Mouse (Mus musculus) MEL (cell line): Measurements from ENCODE around the gene Abca3.

Experiments
- CTCF ChIP-seq, 3 experiments: IDR thresholded peaks in 2 of 3; conservative IDR thresholded peaks in 1 of 3; 2 replicates each; pipeline ENCODE4 v1.5.1; 2011 to 2012; ENCODE audit warnings: low read length in 3 of 3, low read depth in 2 of 3, mild to moderate bottlenecking in 2 of 3, improper control_type of control experiment in 1 of 3, inconsistent platforms in 1 of 3, mixed read lengths in 1 of 3, moderate library complexity in 1 of 3; ENCODE audit not compliant: control insufficient read depth in 1 of 3, insufficient read depth in 1 of 3, poor library complexity in 1 of 3, severe bottlenecking in 1 of 3
- EP300 ChIP-seq, 2 experiments: IDR thresholded peaks; 2 replicates each; pipeline ENCODE4 v1.6.1; 2011; ENCODE audit warnings: improper control_type of control experiment in 2 of 2, low read length in 2 of 2, low read depth in 1 of 2, mild to moderate bottlenecking in 1 of 2
- MYB ChIP-seq: IDR thresholded peaks from 2 replicates; pipeline ENCODE4 v1.6.1; 2011; ENCODE audit warnings: mild to moderate bottlenecking, low read depth, low read length, improper control_type of control experiment
- NRF1 ChIP-seq: IDR thresholded peaks from 2 replicates; pipeline ENCODE4 v1.6.1; 2014; ENCODE audit warnings: low read depth, mild to moderate bottlenecking, inconsistent platforms, low read length, improper control_type of control experiment, moderate library complexity; ENCODE audit not compliant: poor library complexity, insufficient read depth, severe bottlenecking
- POLR2A ChIP-seq, 2 experiments: IDR thresholded peaks; 2 replicates each; pipeline ENCODE4 v1.6.1; 2011 to 2012; ENCODE audit warnings: low read length in 2 of 2, mild to moderate bottlenecking in 2 of 2, control low read depth in 1 of 2, improper control_type of control experiment in 1 of 2, low read depth in 1 of 2, moderate library complexity in 1 of 2; ENCODE audit not compliant: control insufficient read depth in 1 of 2, insufficient read depth in 1 of 2, poor library complexity in 1 of 2
- SIN3A ChIP-seq: IDR thresholded peaks from 2 replicates; pipeline ENCODE4 v1.6.1; 2012; ENCODE audit warnings: low read length, improper control_type of control experiment, inconsistent platforms
- USF1 ChIP-seq: IDR thresholded peaks from 2 replicates; pipeline ENCODE4 v1.6.1; 2014; ENCODE audit warnings: low read depth, mild to moderate bottlenecking, inconsistent platforms, low read length, improper control_type of control experiment, moderate library complexity
- ZKSCAN1 ChIP-seq: IDR thresholded peaks from 2 replicates; pipeline ENCODE4 v1.6.1; 2012; ENCODE audit warnings: low read depth, mild to moderate bottlenecking, inconsistent platforms, low read length, improper control_type of control experiment, moderate library complexity
- ZNF384 ChIP-seq: IDR thresholded peaks from 2 replicates; pipeline ENCODE4 v1.6.1; 2012; ENCODE audit warnings: low read depth, mild to moderate bottlenecking, inconsistent platforms, low read length, improper control_type of control experiment

GRCm38 (mm10) chr17:24413557-24414211, 61.9 kb downstream of the Abca3 start:
- TF ChIP-seq SIN3A (no peak), NRF1 (no peak), MYB (no peak), ZNF384 (no peak), POLR2A (IDR thresholded peaks at IDR 0.05; ENCODE audit: control insufficient read depth in 1 of 2, insufficient read depth in 1 of 2, low read depth in 1 of 2, low read length in 2 of 2, poor library complexity in 1 of 2) (no peak), ZKSCAN1 (no peak), USF1 (no peak), EP300 (IDR thresholded peaks at IDR 0.05; ENCODE audit: low read depth in 1 of 2, low read length in 2 of 2) (peak; percentile 33 to 34; a peak in 2 of 4 replicates), CTCF (IDR thresholded peaks at IDR 0.05 in 2 of 3, conservative IDR thresholded peaks at IDR 0.05 in 1 of 3; ENCODE audit: control insufficient read depth in 1 of 3, insufficient read depth in 1 of 3, low read depth in 2 of 3, low read length in 3 of 3, poor library complexity in 1 of 3, severe bottlenecking in 1 of 3) (peak; percentile 11 to 43 (median 38); a peak in 4 of 6 replicates)
